Mouse (Mus musculus): Measurements from ENCODE around the gene 4833439L19Rik.
"Not testable (repeated sequence)": the region's sequence is repeated elsewhere in the genome, so short reads cannot be mapped to it uniquely, and the experiment has no call there.

The 4833439L19Rik gene

DNA sequence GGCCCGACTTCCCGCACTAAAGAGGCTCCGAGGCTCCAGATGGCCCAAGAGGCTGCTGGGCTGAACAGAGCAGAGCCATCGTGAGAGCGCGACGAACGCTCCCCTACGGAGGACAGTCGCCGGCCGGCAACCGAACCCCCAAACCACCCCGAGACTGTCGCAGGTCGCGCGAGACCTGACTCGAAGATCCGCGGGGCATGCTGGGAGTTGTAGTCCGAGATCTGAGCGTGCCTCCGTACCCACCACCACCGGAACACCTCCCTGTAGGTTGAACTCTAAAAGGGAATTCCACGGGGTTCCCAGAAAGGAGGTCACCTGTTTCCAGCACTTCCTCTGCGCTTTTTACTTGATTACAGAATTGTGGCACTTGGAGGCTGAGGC lies at the start of gene 4833439L19Rik:
Gene 4833439L19Rik (minus strand): TSS at position 235 of the 381 bp plus-strand sequence.
- peak; percentile 95 to 99 for DNase-seq (ENCODE audit: low spot score in 2 of 2)

DNA sequence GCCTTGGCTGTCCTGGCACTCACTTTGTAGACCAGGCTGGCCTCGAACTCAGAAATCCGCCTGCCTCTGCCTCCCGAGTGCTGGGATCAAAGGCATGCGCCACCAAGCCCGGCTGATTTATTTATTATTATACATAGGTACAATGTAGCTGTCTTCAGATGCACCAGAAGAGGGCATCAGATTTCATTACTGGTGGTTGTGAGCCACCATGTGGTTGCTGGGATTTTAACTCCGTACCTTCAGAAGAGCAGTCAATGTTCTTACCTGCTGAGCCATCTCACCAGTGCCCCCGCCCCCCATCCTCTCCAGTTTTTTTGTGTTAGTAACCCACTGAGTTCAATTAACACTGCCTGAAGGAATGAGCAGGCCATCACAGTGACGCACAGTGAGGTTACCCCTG lies 47.9 kb upstream of the 4833439L19Rik start:
- not testable (repeated sequence) for DNase-seq (ENCODE audit: low spot score in 2 of 2)

DNA sequence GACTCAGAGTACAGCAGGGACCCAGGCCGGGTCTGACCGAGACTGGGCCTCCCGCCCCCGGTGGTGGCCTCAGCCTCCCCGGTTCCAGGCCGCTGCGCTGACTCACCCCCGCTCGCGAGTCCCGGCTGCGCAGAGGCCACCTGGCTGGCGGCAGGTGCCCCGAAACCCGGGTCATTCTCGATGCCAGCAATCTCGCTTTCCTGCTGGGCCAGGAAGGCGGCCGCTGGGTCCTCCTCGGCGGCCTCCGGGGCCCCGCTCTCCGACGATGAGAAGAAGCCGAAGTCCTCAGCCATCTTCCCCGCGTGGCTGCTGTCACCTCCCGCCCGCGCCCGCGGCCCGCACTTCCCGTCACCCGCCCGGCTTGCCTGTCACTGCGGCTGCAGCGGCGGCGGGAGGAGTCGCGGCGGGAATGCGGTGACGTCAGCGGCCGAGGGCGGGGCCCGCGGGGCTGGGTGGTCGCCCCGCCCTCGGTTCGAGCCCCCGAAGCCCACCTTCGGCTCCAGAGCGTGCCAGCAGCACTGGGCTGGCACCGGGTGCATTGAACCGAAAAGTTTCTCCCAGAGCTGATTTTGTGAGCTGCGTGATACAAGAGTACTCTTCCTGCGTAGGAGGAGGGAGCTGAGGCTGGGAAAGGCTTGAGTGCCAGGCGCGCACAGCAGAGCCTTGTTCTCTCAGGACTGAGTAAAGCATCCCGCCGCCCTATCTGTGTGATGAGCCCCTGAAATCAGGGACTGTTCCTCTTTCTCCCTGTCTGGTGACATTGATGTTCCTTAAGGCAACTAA lies 45.9 kb upstream of the 4833439L19Rik start, which contains the start of gene Cltb:
Gene Cltb (minus strand): TSS at position 373 of the 783 bp plus-strand sequence.
- peak; percentile 80 to 83 for DNase-seq (ENCODE audit: low spot score in 2 of 2)

DNA sequence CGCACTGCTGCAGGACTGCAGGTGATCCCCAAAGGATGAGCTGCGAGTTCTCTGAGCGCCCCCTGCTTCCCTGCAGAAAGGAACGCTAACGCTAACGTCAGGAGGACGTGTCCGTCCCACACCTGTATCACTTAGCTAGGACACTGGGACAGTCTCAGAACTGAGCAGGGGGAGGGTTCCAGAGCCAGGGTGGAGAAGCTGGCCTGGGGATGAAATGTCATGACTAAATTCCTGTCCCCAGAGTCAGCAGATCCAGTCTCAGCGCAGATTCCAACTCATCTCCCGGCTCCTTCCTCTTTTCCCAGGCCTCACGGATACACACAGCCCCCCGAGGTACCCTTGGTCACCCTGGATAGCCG lies 45.4 kb upstream of the 4833439L19Rik start:
- no peak for DNase-seq (ENCODE audit: low spot score in 2 of 2)

- DNase-seq (ENCODE audit: low spot score in 2 of 2): no peak
Observed at GRCm38 (mm10) chr13:54609301-54609700, 44.1 kb upstream of the 4833439L19Rik start.

GRCm38 (mm10) chr13:54608666-54609065 lies 43.4 kb upstream of the 4833439L19Rik start:
- DNase-seq (ENCODE audit: low spot score in 2 of 2): no peak

DNA sequence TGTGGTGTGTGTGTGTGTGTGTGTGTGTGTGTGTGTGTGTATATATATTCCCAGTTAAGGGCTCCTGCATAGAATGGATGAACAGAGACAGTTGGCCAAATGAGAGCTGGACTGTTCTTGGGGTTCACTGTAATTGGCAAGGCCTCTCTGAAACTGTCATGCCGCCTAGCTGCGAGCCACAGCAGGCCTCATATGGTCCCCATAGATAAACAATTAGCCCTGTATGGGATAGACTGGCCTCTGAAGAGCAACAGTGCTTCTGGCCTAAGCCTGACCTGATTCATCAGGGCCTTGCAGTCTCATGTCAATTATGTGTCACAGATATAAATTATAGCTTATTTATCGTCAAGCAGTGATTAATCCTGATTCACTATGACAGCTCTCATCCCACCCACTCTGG lies 42.8 kb upstream of the 4833439L19Rik start:
- DNase-seq (ENCODE audit: low spot score in 2 of 2): no peak

GRCm38 (mm10) chr13:54607204-54607603 lies 42.0 kb upstream of the 4833439L19Rik start:
- no peak for DNase-seq (ENCODE audit: low spot score in 2 of 2)

DNA sequence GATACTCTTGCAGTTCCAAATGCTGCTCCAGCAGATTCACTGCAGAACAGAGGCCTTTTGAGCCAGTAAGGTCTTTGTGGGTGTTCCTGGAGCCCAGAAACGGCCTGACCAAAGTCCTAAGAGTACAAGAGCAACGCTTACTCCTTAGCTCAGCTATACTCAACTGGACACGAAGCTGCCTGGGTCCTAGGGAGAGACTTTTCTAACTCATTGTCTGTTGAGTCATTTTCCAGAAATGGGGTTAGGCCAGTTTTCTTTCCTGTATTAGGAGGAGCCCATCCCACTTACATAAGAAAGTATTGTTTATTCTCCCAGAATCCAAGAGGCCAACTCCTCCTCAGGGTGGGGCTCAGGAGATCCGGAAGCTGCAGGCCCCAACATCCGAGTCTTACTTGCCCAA lies 40.2 kb upstream of the 4833439L19Rik start:
- no peak for DNase-seq (ENCODE audit: low spot score in 2 of 2)

DNA sequence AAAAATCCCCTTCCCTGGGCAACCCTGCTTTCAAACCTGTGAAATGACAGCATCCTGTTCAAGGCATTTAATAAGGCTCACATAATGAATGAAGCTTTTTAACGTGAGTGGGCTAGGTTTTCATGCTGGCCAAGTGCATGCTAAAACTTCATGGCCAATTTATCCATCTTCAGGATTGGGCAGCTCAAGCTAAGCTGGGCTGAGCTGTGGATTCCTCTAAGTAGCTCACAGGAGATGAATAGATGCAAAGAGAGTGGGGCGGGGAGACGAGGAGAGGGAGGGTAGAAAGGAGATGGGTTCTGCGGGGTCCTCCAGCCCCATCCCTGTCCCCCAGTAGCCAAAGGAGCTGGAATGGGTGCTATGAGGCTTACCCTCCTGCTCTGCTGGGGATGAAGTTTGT lies 39.0 kb upstream of the 4833439L19Rik start:
- DNase-seq (ENCODE audit: low spot score in 2 of 2): no peak

DNA sequence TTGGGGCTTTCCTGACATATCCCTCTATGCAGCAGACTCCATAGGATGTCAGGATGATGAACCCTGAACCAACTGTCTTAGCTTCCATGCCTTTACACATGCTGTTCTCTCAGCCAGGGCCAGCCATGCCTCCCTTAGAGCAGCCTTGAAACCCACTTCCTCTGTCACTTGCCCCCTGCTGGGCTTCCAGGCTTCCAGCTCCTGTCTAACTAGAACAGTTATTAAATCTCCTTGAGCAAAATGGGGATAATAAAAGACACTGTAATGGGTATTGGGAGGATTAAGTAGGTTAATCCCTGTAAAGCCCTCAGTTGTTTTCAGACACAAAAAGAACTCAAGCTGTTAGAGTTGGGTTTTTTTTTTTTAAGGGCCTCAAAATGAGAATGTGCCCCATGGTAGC lies 38.3 kb upstream of the 4833439L19Rik start:
- DNase-seq (ENCODE audit: low spot score in 2 of 2): no peak

- DNase-seq (ENCODE audit: low spot score in 2 of 2): no peak
Observed at GRCm38 (mm10) chr13:54602639-54603111, 37.4 kb upstream of the 4833439L19Rik start.

DNA sequence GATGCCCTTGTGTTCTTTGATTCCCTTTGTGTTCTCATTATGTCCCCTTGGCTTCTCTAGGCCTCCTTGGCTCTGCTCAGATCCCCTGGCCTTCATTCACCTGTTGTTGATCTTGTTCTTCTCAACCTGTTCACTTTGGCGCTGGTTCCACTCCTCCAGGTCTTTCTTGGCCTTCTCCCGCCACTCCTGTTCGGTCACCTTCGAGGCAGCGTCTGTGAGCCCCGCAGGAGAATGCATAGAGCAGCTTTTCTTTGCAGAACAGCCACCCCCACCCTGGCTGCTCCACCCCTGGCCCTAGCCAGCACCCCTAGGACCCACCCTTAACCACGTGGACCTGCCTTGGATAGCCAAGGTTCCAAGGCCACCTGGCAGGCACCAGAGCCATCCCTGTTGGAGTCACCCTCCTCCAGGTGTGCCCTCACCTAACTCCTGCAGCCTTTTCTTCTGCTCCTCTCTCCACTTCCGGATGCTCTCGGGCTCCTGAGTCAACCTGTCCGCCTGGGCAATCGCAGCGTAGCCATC lies 33.4 kb upstream of the 4833439L19Rik start:
- DNase-seq (ENCODE audit: low spot score in 2 of 2): no peak

GRCm38 (mm10) chr13:54596870-54597269 lies 31.6 kb upstream of the 4833439L19Rik start:
- no peak for DNase-seq (ENCODE audit: low spot score in 2 of 2)

DNA sequence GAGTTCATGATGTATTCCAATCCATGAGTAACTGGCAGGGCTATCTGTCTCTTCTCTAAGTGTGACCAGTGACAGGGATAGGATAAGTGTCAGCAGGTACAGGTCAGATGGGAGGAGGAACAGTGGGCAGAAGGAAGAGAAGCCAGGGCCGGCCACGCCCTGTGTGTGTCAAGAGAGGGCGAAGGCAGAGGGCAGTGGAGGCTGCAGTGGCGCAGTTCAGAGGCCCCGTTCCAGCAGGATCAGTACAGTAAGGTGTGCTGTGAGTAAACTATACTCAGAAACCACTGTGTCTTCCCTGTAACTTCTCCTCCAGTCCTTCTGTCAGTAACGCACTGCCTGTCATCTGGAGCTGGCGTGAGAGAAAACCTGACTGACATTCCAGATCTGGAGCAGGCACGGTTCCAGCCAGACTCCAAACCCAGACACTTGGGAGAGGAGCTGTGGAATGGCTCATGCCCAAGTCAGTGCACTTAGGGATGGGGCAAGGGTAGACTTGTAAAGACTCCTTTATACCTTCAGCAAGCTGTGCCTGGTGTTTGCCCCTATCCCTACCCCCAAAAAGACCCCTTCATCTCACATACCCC lies 31.0 kb upstream of the 4833439L19Rik start:
- no peak for DNase-seq (ENCODE audit: low spot score in 2 of 2)

- DNase-seq (ENCODE audit: low spot score in 2 of 2): no peak
Observed at GRCm38 (mm10) chr13:54593617-54594016, 28.4 kb upstream of the 4833439L19Rik start.

DNA sequence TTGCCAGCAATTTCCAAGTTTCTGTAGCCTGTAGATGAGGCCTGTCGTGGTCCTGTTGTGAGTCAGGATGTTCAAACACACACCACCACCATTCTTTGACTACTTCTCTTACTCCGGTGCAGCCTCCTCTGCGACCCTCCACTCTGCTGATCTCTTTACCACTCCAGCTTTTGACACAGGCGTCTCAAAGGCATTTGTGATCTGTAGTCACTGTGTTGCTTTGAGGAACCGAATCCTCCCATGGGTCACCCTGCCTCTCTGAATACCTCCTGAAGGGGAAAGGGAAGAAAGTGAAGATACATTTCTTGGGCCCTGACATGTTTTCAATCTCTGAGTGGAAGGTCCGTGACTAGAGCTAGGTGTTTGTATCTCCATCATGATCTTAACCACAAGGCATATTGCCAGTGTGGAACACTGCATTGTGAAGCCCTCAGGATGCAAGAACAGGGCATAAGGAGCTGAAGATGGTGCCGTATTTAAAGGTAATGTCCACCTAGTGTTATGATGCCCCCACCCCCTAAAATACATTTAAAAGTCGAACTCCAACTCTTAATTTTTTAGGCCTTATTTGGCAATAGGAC lies 26.6 kb upstream of the 4833439L19Rik start:
- DNase-seq (ENCODE audit: low spot score in 2 of 2): no peak

DNA sequence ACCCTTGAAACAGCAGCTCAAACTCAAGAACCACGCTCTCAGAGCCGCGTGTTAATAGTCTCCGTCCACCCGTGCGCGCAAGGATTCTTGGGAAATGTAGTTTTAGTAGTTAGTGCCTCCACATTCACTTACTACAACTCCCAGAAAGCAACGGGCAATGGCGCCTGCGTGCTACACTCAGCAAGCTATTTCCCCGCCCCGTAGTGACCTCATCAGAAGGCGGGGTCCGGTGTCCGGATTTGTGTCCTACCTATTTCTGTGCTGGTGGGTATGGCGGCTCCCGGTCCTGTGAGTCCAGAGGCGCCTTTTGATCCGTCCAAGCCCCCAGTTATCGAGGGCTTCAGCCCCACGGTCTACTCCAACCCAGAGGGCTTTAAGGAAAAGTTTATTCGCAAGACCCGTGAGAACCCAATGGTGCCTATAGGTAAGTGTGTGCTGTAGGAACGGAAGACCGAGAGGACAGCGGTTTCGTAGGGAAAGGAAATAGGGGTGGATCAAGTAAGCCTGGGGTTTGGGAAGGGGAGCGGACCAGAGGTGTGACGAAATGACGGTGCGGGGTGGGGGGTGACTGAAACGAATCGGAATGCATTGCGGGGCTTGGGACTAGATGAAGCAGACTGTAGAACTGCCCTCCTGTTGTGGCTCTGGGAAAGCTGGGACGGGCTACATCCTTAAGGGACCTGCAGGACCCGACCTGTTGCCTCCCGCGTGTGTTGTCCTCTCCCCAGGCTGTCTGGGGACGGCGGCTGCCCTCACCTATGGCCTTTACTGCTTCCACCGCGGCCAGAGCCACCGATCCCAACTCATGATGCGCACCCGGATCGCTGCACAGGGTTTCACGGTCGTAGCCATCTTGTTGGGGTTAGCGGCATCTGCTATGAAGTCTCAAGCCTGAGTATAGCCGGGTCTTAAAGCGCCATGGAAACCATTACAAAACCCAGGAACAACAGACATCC lies 25.0 kb upstream of the 4833439L19Rik start, which contains the start of the genes Nop16 and Higd2a:
Gene Nop16 (minus strand): TSS at position 95 of the 956 bp plus-strand sequence.
Gene Higd2a (plus strand): TSS at position 212 of the 956 bp plus-strand sequence.
- peak; percentile 90 to 97 for DNase-seq (ENCODE audit: low spot score in 2 of 2)

DNA sequence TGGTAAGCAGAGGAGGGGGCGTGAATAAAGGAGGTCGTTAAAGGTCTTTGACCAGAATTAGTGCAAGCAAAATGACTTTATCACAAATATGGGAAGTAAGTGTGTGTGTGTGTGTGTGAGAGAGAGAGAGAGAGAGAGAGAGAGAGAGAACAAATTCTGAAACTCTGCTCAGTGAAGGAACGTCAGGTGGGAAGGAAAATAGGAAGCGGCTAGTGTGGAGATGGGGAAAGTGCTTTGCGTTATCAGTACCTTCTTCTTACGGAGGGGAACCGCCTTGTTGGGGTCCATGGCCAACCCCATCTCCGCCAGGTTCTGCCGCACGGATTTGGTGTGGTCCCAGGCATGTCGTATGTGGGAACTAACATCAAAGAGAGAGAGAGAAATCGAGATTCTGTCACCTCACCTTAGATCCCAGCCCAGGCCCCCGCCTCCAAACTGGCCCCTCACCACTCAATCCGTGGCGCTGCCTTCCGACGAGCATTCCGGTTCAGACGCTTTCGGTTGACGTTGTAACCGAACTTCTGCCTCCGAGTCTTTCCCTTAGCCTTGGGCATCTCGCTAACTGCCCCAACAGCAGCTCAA lies 24.3 kb upstream of the 4833439L19Rik start:
- no peak for DNase-seq (ENCODE audit: low spot score in 2 of 2)

- no peak for DNase-seq (ENCODE audit: low spot score in 2 of 2)
Observed at GRCm38 (mm10) chr13:54585831-54586230, 20.6 kb upstream of the 4833439L19Rik start.

DNA sequence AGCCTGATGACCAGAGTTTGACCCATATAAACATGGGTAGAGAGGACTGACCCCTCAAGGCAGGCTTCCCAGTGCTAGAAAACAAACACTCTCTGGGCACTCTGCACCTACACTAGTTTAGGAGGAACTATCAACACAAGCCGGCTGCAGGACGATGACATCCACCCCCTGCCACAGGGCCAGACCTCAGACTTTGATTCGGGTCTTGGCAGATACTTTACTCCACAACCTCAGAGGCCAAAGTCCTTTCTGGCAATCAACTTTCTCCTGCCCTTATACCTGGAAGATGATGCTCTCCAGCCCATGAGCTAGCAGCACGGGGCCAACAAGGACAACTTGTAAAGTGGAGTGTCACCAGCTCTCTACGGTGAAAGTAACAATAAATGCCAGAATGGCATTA lies 17.6 kb upstream of the 4833439L19Rik start:
- DNase-seq (ENCODE audit: low spot score in 2 of 2): no peak

Data from spleen, postnatal 10 days (tissue).